Mouse (Mus musculus) spleen, postnatal 14 days (tissue): ENCODE data around the gene Rab5c.

Experiments
- DNase-seq, 2 experiments: peaks; one replicate each; pipeline ENCODE4 v3.0.0; 2021 to 2022; ENCODE audit warnings: low spot score in 2 of 2

Gene Rab5c

DNA sequence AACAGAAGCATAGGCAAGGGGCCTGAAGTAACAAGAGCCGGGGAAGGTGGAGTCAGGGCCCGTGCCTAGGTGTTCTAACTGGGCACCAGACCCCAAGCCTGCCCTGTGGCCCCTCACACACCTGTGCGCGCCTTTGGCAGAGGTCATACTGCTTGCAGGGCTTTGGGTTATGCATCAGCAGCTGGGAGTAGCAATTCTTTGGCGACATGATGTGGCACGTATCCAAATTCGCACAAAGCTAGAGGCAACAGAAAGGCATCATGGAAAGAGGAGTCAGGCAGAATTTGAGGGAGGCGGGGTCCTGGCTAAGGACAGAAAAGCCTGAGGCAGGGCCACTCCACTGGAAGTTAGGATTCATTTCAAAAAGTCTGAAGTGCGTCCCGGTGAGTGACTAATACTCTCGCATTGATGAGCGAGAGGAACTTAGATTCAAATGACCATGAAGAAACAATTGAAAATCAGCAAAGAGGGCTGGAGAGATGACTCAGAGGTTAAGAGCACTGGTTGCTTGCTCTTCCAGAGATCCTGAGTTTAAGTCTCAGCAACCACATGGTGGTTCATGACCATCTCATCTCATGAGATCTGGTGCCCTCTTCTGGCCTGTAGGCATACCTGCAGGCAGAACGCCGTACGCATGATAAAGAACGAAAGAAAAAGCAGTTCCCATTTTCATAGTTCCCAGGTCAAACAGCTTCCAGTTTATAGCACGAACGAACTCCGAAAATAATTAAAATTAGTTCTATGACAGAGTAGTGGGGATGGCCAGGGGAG, 35.7 kb downstream of the Rab5c start:
- DNase-seq, result peak; percentile 42 to 62

DNA sequence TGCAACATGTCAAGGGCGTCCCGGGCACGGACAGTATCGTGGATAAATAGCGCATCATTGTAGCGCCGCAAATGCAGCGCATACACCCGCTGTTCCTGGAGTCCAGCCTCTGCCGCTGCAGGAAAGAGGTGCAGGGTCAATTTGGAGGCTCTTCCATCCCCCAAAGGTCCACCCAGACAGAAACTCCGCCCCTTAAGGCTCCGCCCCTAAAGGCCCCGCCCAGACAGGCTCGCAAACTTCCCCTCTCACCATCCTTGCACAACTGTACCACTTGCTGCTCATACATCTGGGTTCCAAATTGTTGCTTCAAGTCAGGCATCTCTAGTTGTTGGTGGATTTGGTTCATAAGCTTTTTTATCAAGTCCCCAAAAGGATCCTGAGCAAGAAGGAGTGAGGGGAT, 36.7 kb downstream of the Rab5c start:
- peak; percentile 65 to 68 for DNase-seq

DNA sequence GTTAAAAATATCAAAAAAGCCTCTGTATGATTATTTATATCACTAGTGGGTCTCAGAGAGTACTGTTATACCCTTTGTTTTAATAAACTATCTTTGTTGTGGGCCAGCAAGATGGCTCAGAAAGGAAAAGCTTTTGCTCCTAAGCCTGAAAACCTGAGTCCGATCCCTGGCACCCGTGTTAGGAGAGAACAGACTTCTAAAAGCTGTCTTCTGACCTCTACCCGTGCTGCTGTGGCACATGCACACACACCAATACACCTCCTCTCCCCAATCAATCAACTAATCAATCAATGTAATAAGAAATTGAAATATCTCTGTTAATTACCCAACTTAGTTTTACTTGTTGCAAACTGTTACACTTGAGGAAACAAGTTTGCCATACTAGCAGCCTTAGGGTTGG, 37.3 kb downstream of the Rab5c start:
- no peak for DNase-seq

DNA sequence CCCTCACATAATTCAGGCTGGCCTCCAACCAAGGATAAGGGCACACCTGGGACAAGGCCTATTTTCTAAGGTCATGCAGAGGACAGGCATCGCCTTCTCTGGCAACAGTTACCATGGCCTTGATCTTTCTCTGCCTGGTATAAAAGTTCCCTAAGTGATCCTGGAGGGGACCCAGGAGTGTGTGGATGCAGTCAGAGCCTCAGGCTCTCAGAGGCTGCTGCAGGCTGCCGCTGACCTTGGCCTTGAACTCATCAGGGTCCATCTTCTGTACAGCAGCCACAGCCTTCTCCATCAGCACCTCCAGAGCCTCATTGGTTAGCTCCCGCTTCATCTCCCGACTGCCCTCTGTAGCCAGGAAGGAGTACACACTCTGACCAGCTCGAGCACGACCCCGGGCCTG, 40.1 kb downstream of the Rab5c start:
- no peak for DNase-seq

DNA sequence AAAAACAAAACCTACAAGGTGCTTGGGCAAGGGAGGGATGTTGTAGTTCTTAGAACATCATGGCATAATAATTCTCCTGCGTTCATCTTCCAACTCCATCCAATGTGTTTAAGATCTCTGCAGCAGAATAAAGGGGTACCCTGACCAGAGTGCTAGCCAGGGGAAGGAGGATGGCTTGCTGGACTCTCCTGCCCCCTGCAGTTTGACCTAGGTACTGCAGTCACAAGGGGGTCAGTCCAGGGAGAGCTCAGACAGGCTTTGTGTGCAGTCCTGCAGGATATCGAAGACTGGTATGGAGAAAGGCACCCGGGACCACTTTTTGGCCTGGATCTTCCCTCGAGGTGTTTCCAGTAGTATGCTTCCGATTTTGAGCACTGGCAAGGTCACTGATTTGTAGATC, 43.1 kb downstream of the Rab5c start:
- peak; percentile 56 to 77 for DNase-seq

DNA sequence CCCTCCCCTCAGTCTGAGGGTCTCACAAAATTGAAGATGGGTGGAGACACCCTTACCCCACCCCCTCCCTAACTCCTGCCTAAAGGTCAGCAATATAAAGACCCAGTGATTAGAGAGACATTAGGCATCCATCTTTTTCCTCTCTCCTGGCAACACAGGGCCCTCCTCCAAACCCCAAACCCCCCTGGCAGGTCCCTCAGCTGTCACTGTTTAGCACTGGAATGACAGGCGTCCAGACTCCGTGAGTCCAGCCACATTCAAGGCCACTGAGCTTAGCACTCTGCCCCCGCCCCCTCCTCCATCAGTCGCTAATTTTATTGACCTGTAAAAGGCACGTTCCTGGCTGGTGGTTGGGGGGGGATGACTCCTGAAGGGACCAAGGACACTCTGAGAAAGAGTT, 44.9 kb downstream of the Rab5c start:
- DNase-seq, result no peak

DNA sequence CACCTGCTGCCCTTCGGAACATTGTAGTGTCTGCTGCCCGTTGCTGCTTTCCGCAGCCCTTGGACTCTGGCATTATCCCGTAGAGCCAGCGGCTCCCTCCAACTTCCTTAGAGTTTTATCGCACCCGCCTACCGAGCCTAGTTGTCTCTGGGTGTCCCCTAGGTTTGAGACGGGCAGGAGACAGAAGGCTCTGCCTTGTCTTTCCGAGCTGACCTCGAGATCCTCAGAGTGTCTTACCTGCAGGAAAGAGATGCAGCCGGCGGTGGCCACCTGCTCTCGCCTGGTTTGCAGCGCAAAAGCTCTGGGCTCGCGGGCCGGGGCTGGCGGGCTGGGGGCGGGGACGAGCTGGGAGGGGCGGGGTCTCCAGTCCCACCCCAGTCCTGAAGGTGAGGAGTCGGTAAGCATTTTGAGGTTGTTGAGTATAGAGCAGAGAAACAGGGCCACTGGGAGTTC, 45.8 kb downstream of the Rab5c start, which contains the start of gene Zfp385c:
Gene Zfp385c, minus strand, starts transcription at position 292 of the 453 bp plus-strand sequence.
- DNase-seq, result no peak

DNA sequence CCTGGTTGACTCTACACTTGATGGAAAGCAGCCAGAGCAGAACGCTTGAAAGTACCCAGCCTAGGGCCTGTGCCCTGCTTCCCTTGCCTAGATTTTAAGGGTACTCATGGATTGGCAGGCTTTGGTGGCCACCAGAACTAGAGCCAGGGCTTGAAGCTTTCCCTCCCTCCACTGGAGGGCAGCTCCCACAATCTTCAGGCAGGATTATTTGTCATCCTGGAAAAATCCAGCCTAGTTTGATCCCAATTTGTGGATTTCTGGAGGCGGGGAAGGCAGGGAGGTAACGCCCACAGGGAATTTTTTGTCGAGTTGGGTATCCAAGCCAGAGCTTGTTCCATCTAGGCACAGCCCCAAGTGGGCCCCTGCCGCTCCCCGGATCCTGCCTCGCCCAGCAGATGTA, 47.6 kb downstream of the Rab5c start:
- no peak for DNase-seq

DNA sequence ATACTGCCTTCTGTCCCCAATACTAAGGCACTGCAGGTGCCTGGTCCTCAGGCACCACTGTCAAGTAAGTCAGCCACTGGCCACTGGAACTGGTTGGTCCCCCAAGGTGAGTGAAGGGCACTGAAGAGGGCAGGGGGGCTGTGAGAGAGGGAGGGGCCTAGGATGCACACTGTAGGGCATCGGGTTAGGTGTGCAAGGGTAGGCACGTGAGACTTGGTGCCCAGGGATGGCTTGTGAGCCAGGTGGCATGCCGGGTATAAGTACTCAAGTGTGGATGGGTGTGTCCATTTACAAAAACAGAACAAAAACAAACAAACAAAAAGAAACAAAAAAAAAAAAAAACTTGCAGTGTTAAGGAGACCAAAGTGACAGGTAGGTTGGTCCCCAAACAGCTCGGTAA, 49.6 kb downstream of the Rab5c start:
- no peak for DNase-seq

DNA sequence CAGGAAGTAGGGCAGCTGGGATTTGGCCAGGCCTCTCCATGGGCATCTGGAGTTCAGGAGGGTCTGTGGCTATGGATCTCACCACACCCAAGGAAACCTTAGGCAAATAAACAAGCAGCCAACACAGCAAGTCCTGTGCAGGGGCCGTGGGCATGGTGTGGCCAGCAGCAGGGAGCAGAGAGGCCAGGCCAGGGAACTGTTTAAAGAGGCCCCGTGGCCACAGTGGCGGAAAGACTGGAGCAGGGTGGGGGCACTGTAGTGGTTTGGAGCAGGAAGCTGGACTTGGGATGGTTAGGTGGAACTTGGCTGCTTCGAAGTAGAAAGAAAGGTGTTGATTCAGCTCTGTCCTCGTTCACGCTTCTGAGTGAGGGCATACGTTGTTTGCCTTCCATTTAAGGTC, 50.8 kb downstream of the Rab5c start:
- no peak for DNase-seq

DNA sequence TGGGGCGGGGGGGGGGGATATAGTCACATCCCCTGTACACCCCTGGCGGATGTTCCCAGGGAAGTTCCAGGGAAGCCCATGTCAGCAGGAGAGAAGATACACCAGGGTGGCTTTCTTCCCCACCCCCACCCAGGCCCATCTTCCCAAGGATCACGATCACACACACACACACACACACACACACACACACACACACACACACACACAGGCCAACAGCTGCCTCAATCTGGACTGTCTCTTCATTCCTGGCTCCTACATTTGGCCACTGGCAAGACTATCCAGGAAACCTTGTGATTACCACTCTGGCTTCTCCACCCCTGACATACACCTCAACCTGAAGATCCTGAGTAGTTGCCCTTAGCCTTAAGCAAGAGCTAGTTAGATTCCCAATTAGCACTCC, 52.6 kb downstream of the Rab5c start:
- DNase-seq, result no peak

DNA sequence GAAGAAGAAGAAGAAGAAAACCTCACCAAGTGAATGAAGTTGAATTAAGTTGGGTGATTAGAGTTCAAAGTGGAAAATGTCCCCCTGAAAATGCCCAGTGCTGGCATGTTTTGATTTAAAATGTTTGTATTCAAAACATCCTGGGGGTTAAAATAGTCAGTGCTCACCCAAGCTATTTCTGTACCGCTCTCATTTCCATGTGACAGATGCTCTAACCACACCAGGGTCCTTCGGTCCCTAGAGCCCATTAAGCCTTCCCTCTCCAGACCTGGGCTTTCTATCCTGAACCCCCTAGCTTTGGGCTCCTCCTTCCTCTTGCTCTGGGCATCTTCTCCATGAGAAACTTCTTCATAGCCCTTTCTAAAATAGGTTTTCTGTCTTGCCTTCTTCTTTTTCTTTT, 53.9 kb downstream of the Rab5c start:
- DNase-seq, result no peak

DNA sequence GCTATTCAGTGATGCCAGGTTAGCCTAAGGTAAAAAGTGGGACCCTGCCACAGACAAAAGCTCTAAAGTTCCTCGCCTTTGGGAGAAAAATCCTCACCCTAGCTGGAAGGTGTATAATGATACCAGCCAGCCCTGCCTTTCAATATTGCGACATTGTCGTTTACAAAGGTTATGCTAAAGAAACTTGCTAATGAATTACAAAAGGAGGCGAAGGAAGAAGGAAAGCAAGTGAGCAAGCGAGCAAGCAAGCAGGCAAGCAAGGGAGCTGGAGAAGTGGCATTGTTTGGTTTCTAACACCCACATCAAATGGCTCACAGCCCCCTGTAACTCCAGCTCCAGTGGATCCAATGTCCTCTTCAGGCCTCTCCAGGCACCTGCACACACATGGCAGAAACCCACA, 55.5 kb downstream of the Rab5c start:
- DNase-seq, result no peak

DNA sequence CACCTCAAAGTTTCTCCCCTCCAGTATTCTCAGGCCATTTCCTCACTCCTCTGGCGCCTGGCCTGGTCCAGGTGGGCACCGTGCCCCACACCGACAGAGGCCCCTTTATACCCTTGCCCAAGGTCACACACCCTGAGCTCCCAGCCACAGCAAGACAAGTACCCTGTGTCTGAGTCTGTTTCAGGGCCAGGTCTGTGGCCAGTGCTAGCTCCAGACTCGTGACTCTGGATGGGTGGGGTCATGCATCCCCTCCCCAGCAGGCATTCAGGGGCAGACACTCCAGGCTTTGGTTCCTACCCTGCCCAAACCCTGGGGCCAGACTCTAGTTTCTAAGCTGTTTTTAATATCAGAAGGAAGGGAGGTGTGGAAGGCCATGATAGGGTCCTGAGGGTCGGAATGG, 56.2 kb downstream of the Rab5c start:
- no peak for DNase-seq

DNA sequence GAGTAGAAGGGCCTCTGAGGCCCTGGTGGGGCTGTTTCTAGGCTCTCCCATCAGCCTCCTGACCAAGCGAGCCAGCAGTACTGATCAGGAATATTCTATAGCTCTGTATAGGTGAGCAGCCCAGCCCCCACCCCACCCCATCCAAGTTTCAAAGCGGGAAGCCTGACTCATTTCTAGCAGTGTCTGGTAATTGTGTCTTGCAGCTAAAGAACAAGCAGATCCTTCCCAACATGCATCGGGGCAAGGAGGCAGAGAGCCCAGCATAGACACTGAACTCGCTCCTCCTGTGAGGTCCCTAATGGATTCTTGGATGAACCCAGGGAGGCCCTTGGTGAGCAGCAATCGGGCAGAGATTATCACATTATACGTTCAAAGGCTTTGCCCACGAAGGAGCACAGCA, 60.2 kb downstream of the Rab5c start:
- no peak for DNase-seq

DNA sequence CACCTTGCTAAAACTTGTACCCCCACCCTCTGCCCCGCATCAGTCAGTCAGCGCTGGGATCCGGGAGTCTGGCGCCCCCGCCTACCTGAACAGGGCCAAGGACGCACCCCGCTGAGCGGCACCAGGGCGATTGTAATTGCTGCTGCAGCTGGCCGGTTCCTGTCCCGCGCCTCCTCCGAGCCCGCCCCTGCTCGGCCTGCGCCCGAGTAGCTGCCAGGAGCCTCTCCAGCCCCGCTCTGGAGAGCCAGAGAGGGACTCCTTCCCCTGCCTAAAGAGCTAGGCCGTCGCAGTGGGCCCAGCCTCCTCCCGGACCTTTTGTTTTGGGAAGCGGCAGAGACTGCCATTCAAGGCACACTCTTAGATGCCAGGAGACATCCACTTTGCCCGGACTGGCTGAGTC, 64.8 kb downstream of the Rab5c start:
- DNase-seq, result no peak

DNA sequence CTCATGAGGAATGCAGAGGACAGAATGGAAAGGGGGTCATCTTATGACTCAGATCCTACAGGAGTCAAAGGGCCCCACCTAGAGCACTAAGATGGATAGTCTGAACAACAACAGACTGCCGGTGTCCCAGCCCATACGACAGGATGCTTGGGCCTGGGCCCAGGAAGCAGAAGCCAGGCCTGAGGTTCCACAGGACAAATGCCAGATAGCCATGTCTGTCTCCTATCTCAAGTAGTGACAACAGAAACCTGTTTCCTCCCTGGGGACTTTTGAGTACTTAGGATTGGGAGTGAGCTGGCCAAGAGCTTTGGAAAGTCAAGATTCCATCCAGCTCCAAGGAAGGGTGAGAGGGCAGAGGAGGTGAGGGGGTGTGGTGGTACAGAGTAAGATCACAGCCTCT, 66.1 kb downstream of the Rab5c start:
- DNase-seq, result no peak

DNA sequence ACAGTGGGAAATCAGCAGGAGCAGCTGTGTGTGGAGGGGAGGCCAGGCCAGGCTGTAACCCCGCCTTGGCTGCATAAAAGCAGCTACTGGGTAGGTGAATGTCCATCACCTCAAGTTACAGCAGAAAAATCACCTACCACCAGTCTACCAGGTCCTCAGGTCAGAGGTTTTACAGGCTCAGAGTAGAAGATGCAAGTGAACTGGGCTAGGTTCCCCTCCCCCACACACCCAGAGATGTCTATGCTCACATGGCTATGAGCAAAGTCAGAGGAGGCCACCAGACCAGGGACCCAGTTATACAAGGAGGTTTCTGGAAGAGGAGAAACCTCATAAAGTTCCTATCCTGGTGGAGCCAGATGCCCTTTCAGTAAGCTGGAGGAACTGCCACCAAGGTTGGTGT, 67.0 kb downstream of the Rab5c start:
- DNase-seq, result no peak
